Mouse (Mus musculus) B cell, adult (primary cell): Measurements from ENCODE around the gene Fam92a. TPM values are rescaled to one million over a fixed set of nuclear protein-coding genes. Genes with fewer than 3 reads are reported as not detected.

Source experiments
- total RNA-seq: library from RNA; stranded (reverse); gene quantifications from 4 replicates; pipeline ENCODE4 v1.2.4, GENCODE M21; 2023; ENCODE audit not compliant: inconsistent age

The Fam92a gene
- total RNA-seq = 5.3 to 10.1 TPM (median 5.9 TPM) in 4 replicates

DNA sequence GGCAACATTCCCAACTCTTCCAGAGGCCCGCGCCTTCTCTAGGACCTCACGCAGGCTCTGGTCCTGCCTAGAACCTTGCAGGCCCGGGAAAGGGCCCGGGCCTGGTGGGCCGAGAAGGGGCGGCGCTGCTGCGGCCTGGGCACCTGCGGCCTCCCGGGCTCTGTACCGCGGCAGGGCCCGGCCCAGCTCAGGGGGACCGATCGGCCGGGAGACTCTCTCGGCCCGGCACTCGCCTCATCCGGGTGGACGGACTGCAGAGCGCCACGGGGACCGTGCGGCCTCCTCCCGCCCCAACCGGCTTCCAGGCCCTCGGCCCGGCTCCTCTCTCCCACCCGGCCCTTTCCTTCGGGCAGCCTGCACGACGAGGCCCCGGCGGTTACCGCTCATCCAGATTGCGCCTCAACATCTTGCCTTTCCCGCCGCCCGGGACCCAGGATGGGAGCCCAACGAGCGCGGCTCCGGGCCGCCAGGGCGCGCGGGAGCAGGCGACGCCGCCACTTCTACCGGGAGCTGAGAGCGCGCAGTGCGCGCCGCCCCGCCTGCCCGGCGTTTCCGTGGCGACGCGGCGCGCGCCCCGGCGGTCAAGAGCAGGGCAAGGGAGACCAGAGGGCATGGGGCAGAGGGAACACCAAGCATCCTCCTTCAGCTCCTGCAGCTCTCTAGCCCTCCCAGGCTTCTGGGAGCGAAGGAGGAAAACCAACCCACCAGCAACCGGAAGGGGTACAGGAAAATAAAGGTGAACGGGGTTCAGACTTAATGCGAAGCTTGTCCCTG, at the start of gene Fam92a:
Gene Fam92a, minus strand, starts transcription at position 698 of the 774 bp plus-strand sequence.

DNA sequence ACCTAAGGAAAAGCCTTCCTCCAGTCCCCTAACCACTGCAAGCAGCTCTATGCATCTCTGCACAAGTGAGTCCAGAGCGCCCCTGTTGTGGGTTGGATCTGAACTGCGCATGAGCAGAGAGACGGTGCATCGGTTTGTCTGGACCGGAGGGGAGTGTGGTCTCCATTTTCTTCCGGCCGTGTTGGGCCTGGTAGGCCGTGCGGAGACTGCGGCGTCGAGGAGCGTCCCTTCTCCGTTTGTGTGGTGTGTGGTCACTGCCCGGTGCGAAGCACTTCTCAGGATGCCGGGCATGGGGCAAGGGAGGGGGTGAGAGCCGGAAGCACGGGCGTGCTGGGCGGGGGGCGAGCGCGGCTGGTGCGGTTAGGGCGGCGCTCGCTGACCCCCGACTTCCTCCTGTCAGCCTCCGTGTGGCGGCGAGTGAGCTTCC, 31.7 kb downstream of the Fam92a start, which contains the start of gene Rbm12b1:
Gene Rbm12b1, plus strand, starts transcription at position 124 of the 427 bp plus-strand sequence.

Other genes with a start within 250 kb of the Fam92a start
- gene Gm10604, start 190.8 kb downstream of the Fam92a start, total RNA-seq = not detected in 4 replicates
- 27.5 to 31.4 TPM (median 30.4 TPM) in 4 replicates for gene Rbm12b2, start 82.6 kb downstream of the Fam92a start, total RNA-seq
- 22.3 to 34.8 TPM (median 25.8 TPM) in 4 replicates for gene Rbm12b1, start 31.8 kb downstream of the Fam92a start, total RNA-seq